8 mouse cellular contexts compared by ENCODE assay signal in genomic region chr14:25606372-25607140, GRCm38 (mm10).
DNase-seq lines count a peak whose midpoint lies in the region; ATAC-seq and TF ChIP-seq lines count a peak whose summit lies in the region.

No protein-coding gene starts in this region.

- no peak for TF ChIP-seq EP300 in lung, postnatal 0 days (IDR thresholded peaks at IDR 0.05)

- DNase-seq in 416B (ENCODE audit: low read depth): peak; percentile 88
- DNase-seq in embryonic facial prominence, embryonic 10.5 days (ENCODE audit: low spot score): peak; percentile 87
- peak; percentile 64 for DNase-seq in kidney, adult 9 months
- peak; percentile 84 for DNase-seq in lung, postnatal 0 days (ENCODE audit: low spot score)
- no peak for DNase-seq in adipocyte (ENCODE audit: low spot score)

- H3K4me2 ChIP-seq in heart, embryonic 12.5 days: peak overlapping the region; percentile 90
- peak overlapping the region; percentile 100 for H3K4me2 ChIP-seq in lung, postnatal 0 days (replicated peaks; ENCODE audit: low read depth, low read length)

- peaks cover 2% of the 10 kb centered on the region; the same call in 1 of the 2 replicates for H3K36me3 ChIP-seq in E14TG2a.4 (ENCODE audit: insufficient read depth, low read length)
- peaks cover 15% of the 10 kb centered on the region for H3K36me3 ChIP-seq in embryonic facial prominence, embryonic 10.5 days (replicated peaks)
- H3K36me3 ChIP-seq in heart, embryonic 12.5 days: no peaks in the 10 kb centered on the region; the same call in 1 of the 2 replicates
- H3K36me3 ChIP-seq in lung, postnatal 0 days (ENCODE audit: insufficient read depth, low read length): no peaks in the 10 kb centered on the region

- ATAC-seq in heart, embryonic 12.5 days (ENCODE audit: insufficient number of reproducible peaks, low FRiP score): peak; percentile 75
- ATAC-seq in lung, postnatal 0 days: peak; percentile 74
- peak; percentile 37; the same call in 1 of the 2 replicates for ATAC-seq in neutrophil, adult 5-6 weeks (ENCODE audit: extremely low read depth, insufficient number of reproducible peaks, low FRiP score, poor library complexity, severe bottlenecking)

- WGBS in embryonic facial prominence, embryonic 10.5 days: 1% methylated on average over 31 of the region's 31 CpGs
- WGBS in heart, embryonic 12.5 days: 2% methylated on average over 27 of the region's 31 CpGs
- 2% methylated on average over 29 of the region's 31 CpGs for WGBS in lung, postnatal 0 days

- H3K27ac ChIP-seq in embryonic facial prominence, embryonic 10.5 days (replicated peaks): peak overlapping the region; percentile 99
- peak overlapping the region; percentile 96 for H3K27ac ChIP-seq in heart, embryonic 12.5 days (ENCODE audit: poor library complexity, severe bottlenecking)
- H3K27ac ChIP-seq in lung, postnatal 0 days (ENCODE audit: low read length): peak overlapping the region; percentile 34

- H3K9ac ChIP-seq in heart, embryonic 12.5 days: peak overlapping the region; percentile 93
- peak overlapping the region; percentile 52 for H3K9ac ChIP-seq in lung, postnatal 0 days (replicated peaks; ENCODE audit: low read depth)

- H3K9me3 ChIP-seq in E14TG2a.4 (ENCODE audit: low read length): no peaks in the 10 kb centered on the region
- no peaks in the 10 kb centered on the region for H3K9me3 ChIP-seq in embryonic facial prominence, embryonic 10.5 days
- H3K9me3 ChIP-seq in heart, embryonic 12.5 days (replicated peaks): no peaks in the 10 kb centered on the region
- H3K9me3 ChIP-seq in lung, postnatal 0 days (ENCODE audit: low read length): no peaks in the 10 kb centered on the region

- peaks cover 76% of the 10 kb centered on the region for H3K27me3 ChIP-seq in E14TG2a.4 (ENCODE audit: insufficient read depth, low read length)
- H3K27me3 ChIP-seq in embryonic facial prominence, embryonic 10.5 days (replicated peaks; ENCODE audit: low read depth, poor library complexity, severe bottlenecking): no peaks in the 10 kb centered on the region
- no peaks in the 10 kb centered on the region for H3K27me3 ChIP-seq in heart, embryonic 12.5 days (replicated peaks)
- H3K27me3 ChIP-seq in lung, postnatal 0 days (replicated peaks; ENCODE audit: insufficient read depth, low read length): no peaks in the 10 kb centered on the region

- peaks cover 72% of the 10 kb centered on the region for H3K4me1 ChIP-seq in E14TG2a.4 (replicated peaks; ENCODE audit: low read depth, low read length)
- peaks cover 91% of the 10 kb centered on the region for H3K4me1 ChIP-seq in embryonic facial prominence, embryonic 10.5 days
- H3K4me1 ChIP-seq in heart, embryonic 12.5 days (replicated peaks): peaks cover 84% of the 10 kb centered on the region
- peaks cover 23% of the 10 kb centered on the region for H3K4me1 ChIP-seq in lung, postnatal 0 days (ENCODE audit: insufficient read depth, low read depth, low read length)

- no peak for TF ChIP-seq CTCF in E14TG2a.4 (conservative IDR thresholded peaks at IDR 0.05; ENCODE audit: low read length)
- TF ChIP-seq CTCF in lung, postnatal 0 days (IDR thresholded peaks at IDR 0.05): no peak

- H3K4me3 ChIP-seq in E14TG2a.4 (replicated peaks; ENCODE audit: low read length): peak overlapping the region; percentile 86
- H3K4me3 ChIP-seq in embryonic facial prominence, embryonic 10.5 days: peak overlapping the region; percentile 89
- peak overlapping the region; percentile 77 for H3K4me3 ChIP-seq in heart, embryonic 12.5 days
- H3K4me3 ChIP-seq in lung, postnatal 0 days (ENCODE audit: low read depth, low read length): peak overlapping the region; percentile 62

Comparison
In these comparisons a context has a peak if more than half of its experiments do, and no peak if none do; other contexts are left out.
1. H3K27ac ChIP-seq: peak in every context shown above with its lines; median percentile 99 in embryonic facial prominence, embryonic 10.5 days; 96 in heart, embryonic 12.5 days; 34 in lung, postnatal 0 days.